Mouse (Mus musculus) MEL (cell line): ENCODE measurements around the gene Fam171a1. TPM values are rescaled to one million over a fixed set of nuclear protein-coding genes. Genes with fewer than 3 reads are reported as not detected.

Experiments
- DNase-seq: peaks from one replicate; pipeline ENCODE4 v3.0.0; 2011; ENCODE audit warnings: low read depth, low spot score
- H3K27ac ChIP-seq: 2 replicates; pipeline ENCODE4 v1.5.1; 2012; ENCODE audit warnings: low read depth, mild to moderate bottlenecking, control low read depth, low read length, moderate library complexity; ENCODE audit not compliant: control insufficient read depth
- H3K27me3 ChIP-seq, 2 experiments: fragments of 150-350 bp in 1 of 2; sonication (generic) in 1 of 2; 2 replicates each; pipeline ENCODE4 v1.6.1; 2012; ENCODE audit warnings: low read length in 2 of 2, mild to moderate bottlenecking in 2 of 2, improper control_type of control experiment in 1 of 2, moderate library complexity in 1 of 2; ENCODE audit not compliant: insufficient read depth in 2 of 2, control insufficient read depth in 1 of 2
- H3K36me3 ChIP-seq, 2 experiments: 2 replicates each; pipeline ENCODE4 v1.6.1; 2012 to 2014; ENCODE audit warnings: low read length in 2 of 2, improper control_type of control experiment in 1 of 2, inconsistent platforms in 1 of 2, mild to moderate bottlenecking in 1 of 2; ENCODE audit not compliant: insufficient read depth in 2 of 2, control insufficient read depth in 1 of 2
- H3K4me1 ChIP-seq, 2 experiments: fragments of 150-350 bp in 1 of 2; sonication (generic) in 1 of 2; 2 replicates each; pipeline ENCODE4 v1.6.1; 2012; ENCODE audit warnings: low read length in 2 of 2, improper control_type of control experiment in 1 of 2, mild to moderate bottlenecking in 1 of 2; ENCODE audit not compliant: insufficient read depth in 2 of 2, control insufficient read depth in 1 of 2
- H3K4me3 ChIP-seq, 2 experiments: fragments of 150-350 bp in 1 of 2; sonication (generic) in 1 of 2; 2 replicates each; pipeline ENCODE4 v1.5.1; 2012; ENCODE audit warnings: low read depth in 2 of 2, low read length in 2 of 2, mild to moderate bottlenecking in 2 of 2, moderate library complexity in 2 of 2, control low read depth in 1 of 2, improper control_type of control experiment in 1 of 2; ENCODE audit not compliant: control insufficient read depth in 1 of 2, insufficient read depth in 1 of 2
- H3K79me2 ChIP-seq: 2 replicates; pipeline ENCODE4 v1.6.1; 2012; ENCODE audit warnings: mild to moderate bottlenecking, low read length, moderate library complexity; ENCODE audit not compliant: control insufficient read depth, poor library complexity, insufficient read depth
- H3K9ac ChIP-seq: 2 replicates; pipeline ENCODE4 v1.6.1; 2012; ENCODE audit warnings: low read depth, mild to moderate bottlenecking, control low read depth, low read length, moderate library complexity; ENCODE audit not compliant: control insufficient read depth, poor library complexity, severe bottlenecking
- H3K9me3 ChIP-seq: fragments of 150-350 bp; sonication (generic); replicated peaks from 2 replicates; pipeline ENCODE4 v1.6.1; 2012; ENCODE audit warnings: mild to moderate bottlenecking, low read length, improper control_type of control experiment, moderate library complexity; ENCODE audit not compliant: insufficient read depth
- BHLHE40 ChIP-seq: IDR thresholded peaks from 2 replicates; pipeline ENCODE4 v1.6.1; 2012; ENCODE audit warnings: low read depth, mild to moderate bottlenecking, inconsistent platforms, low read length, improper control_type of control experiment, borderline replicate concordance
- CHD1 ChIP-seq: IDR thresholded peaks from 2 replicates; pipeline ENCODE4 v1.6.1; 2012; ENCODE audit warnings: low read depth, mild to moderate bottlenecking, inconsistent platforms, low read length, improper control_type of control experiment
- CTCF ChIP-seq, 3 experiments: IDR thresholded peaks in 2 of 3; conservative IDR thresholded peaks in 1 of 3; 2 replicates each; pipeline ENCODE4 v1.5.1; 2011 to 2012; ENCODE audit warnings: low read length in 3 of 3, low read depth in 2 of 3, mild to moderate bottlenecking in 2 of 3, improper control_type of control experiment in 1 of 3, inconsistent platforms in 1 of 3, mixed read lengths in 1 of 3, moderate library complexity in 1 of 3; ENCODE audit not compliant: control insufficient read depth in 1 of 3, insufficient read depth in 1 of 3, poor library complexity in 1 of 3, severe bottlenecking in 1 of 3
- E2F4 ChIP-seq: IDR thresholded peaks from 2 replicates; pipeline ENCODE4 v1.6.1; 2011; ENCODE audit warnings: low read depth, low read length, improper control_type of control experiment, borderline replicate concordance
- ELF1 ChIP-seq: IDR thresholded peaks from 2 replicates; pipeline ENCODE4 v1.6.1; 2014; ENCODE audit warnings: low read depth, mild to moderate bottlenecking, inconsistent platforms, low read length, improper control_type of control experiment, moderate library complexity
- EP300 ChIP-seq, 2 experiments: IDR thresholded peaks; 2 replicates each; pipeline ENCODE4 v1.6.1; 2011; ENCODE audit warnings: improper control_type of control experiment in 2 of 2, low read length in 2 of 2, low read depth in 1 of 2, mild to moderate bottlenecking in 1 of 2
- GABPA ChIP-seq: IDR thresholded peaks from 2 replicates; pipeline ENCODE4 v1.6.1; 2012; ENCODE audit warnings: low read depth, mild to moderate bottlenecking, inconsistent platforms, low read length, improper control_type of control experiment, moderate library complexity
- GATA1 ChIP-seq: IDR thresholded peaks from 2 replicates; pipeline ENCODE4 v1.6.1; 2011; ENCODE audit warnings: low read depth, low read length, improper control_type of control experiment
- HCFC1 ChIP-seq: IDR thresholded peaks from 2 replicates; pipeline ENCODE4 v1.6.1; 2012; ENCODE audit warnings: low read depth, mild to moderate bottlenecking, inconsistent platforms, low read length, improper control_type of control experiment, moderate library complexity
- MAZ ChIP-seq: IDR thresholded peaks from 2 replicates; pipeline ENCODE4 v1.6.1; 2012; ENCODE audit warnings: low read depth, mild to moderate bottlenecking, inconsistent platforms, low read length, improper control_type of control experiment
- MXI1 ChIP-seq: IDR thresholded peaks from 2 replicates; pipeline ENCODE4 v1.6.1; 2011; ENCODE audit warnings: mild to moderate bottlenecking, low read depth, low read length, improper control_type of control experiment
- MYB ChIP-seq: IDR thresholded peaks from 2 replicates; pipeline ENCODE4 v1.6.1; 2011; ENCODE audit warnings: mild to moderate bottlenecking, low read depth, low read length, improper control_type of control experiment
- MYC ChIP-seq: IDR thresholded peaks from 2 replicates; pipeline ENCODE4 v1.6.1; 2011; ENCODE audit warnings: low read depth, mild to moderate bottlenecking, low read length, improper control_type of control experiment, moderate library complexity
- POLR2AphosphoS5 ChIP-seq: IDR thresholded peaks from 2 replicates; pipeline ENCODE4 v1.6.1; 2012; ENCODE audit warnings: low read depth, borderline replicate concordance, mild to moderate bottlenecking, inconsistent platforms, low read length, moderate library complexity, mixed read lengths
- RAD21 ChIP-seq: IDR thresholded peaks from 2 replicates; pipeline ENCODE4 v1.6.1; 2011; ENCODE audit warnings: mild to moderate bottlenecking, low read depth, low read length, improper control_type of control experiment
- RCOR1 ChIP-seq: IDR thresholded peaks from 2 replicates; pipeline ENCODE4 v1.6.1; 2012; ENCODE audit warnings: low read depth, mild to moderate bottlenecking, inconsistent platforms, low read length, improper control_type of control experiment
- SIN3A ChIP-seq: IDR thresholded peaks from 2 replicates; pipeline ENCODE4 v1.6.1; 2012; ENCODE audit warnings: low read length, improper control_type of control experiment, inconsistent platforms
- USF1 ChIP-seq: IDR thresholded peaks from 2 replicates; pipeline ENCODE4 v1.6.1; 2014; ENCODE audit warnings: low read depth, mild to moderate bottlenecking, inconsistent platforms, low read length, improper control_type of control experiment, moderate library complexity
- USF2 ChIP-seq, 2 experiments: IDR thresholded peaks; 2 replicates each; pipeline ENCODE4 v1.6.1; 2011 to 2012; ENCODE audit warnings: improper control_type of control experiment in 2 of 2, low read length in 2 of 2, borderline replicate concordance in 1 of 2, inconsistent platforms in 1 of 2, low read depth in 1 of 2, mild to moderate bottlenecking in 1 of 2; ENCODE audit not compliant: insufficient read depth in 1 of 2
- ZKSCAN1 ChIP-seq: IDR thresholded peaks from 2 replicates; pipeline ENCODE4 v1.6.1; 2012; ENCODE audit warnings: low read depth, mild to moderate bottlenecking, inconsistent platforms, low read length, improper control_type of control experiment, moderate library complexity
- polyA plus RNA-seq, 2 experiments: library from polyadenylated mRNA; stranded (reverse) in 1 of 2; unstranded in 1 of 2; fragments of >175 nt in 1 of 2; fragments of >200 nt in 1 of 2; gene quantifications; 2 replicates each; pipeline versions ENCODE4 v1.2.1 to v1.2.4; 2012; ENCODE audit warnings: low replicate concordance in 2 of 2, low read depth in 1 of 2; ENCODE audit not compliant: insufficient read length in 2 of 2, insufficient read depth in 1 of 2, missing spikeins in 1 of 2
- total RNA-seq: library from RNA; depleted of rRNA; stranded (reverse); fragments of 300-350 nt; gene quantifications from 2 replicates; pipeline ENCODE4 v1.2.3, GENCODE M21; 2012

Fam171a1 gene
- total and polyA plus RNA-seq, 3 experiments, result not detected

DNA sequence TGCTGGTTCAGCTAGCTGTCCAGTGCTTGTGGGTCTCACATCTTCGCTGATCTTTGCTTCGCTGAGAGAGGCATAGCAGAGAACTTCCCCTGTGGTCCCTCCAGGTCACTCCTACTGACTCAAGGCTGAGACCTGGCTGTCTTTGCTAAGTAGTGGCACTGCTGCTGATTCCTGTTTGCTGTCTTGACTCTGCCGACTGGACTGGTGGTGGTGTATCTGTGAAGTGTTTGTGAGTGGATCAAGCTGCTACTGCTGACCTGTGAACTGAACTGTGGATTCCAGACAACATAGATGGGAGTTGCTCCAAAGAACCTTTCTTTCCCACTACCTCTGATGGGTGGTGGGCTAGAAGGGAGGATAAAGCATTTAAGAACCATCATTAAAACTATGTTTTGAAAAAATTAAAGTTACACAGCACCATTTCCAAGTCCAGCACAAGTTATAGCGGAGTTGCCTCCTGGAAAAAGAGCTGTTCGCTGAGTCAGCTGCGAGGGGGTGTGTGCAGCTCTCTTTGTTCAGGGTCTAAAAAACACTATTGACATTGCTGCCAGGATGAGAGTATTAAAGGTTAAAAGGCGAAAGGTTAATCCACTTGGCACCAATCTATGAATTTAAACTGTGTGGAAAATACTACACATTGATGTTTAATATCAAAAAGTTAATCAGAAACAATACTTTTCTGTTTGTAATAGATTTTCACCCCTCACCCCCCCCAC, 52.0 kb downstream of the Fam171a1 start:
- DNase-seq, result no peak
- H3K4me1 ChIP-seq, result peaks cover 0 to 7% of the 10 kb centered on the region in 2 experiments; a peak in 3 of 4 replicates
- H3K79me2 ChIP-seq, result no peaks in the 10 kb centered on the region
- peaks cover 0 to 3% of the 10 kb centered on the region in 2 experiments; a peak in 1 of 4 replicates for H3K36me3 ChIP-seq
- TF ChIP-seq USF2 (IDR thresholded peaks at IDR 0.05; ENCODE audit: borderline replicate concordance in 1 of 2, insufficient read depth in 1 of 2, low read depth in 1 of 2, low read length in 2 of 2) (no peak), GABPA (no peak), GATA1 (no peak), RCOR1 (no peak), BHLHE40 (no peak), MYC (no peak), MAZ (no peak), POLR2AphosphoS5 (no peak), EP300 (IDR thresholded peaks at IDR 0.05; ENCODE audit: low read depth in 1 of 2, low read length in 2 of 2) (no peak), MYB (no peak), ELF1 (no peak), E2F4 (no peak), CTCF (IDR thresholded peaks at IDR 0.05 in 2 of 3, conservative IDR thresholded peaks at IDR 0.05 in 1 of 3; ENCODE audit: control insufficient read depth in 1 of 3, insufficient read depth in 1 of 3, low read depth in 2 of 3, low read length in 3 of 3, poor library complexity in 1 of 3, severe bottlenecking in 1 of 3) (no peak), MXI1 (no peak), ZKSCAN1 (no peak), CHD1 (no peak), HCFC1 (no peak), USF1 (no peak), RAD21 (no peak), SIN3A (no peak)
- no peaks in the 10 kb centered on the region for H3K27me3 ChIP-seq
- H3K9ac ChIP-seq, result no peak overlapping the region
- no peak overlapping the region for H3K4me3 ChIP-seq
- no peaks in the 10 kb centered on the region for H3K9me3 ChIP-seq
- H3K27ac ChIP-seq, result no peak overlapping the region
